Mouse (Mus musculus): ENCODE measurements around the gene Tcn2.
A peak's percentile ranks its signal among the peaks of the same experiment; 100 is the strongest.
"Not testable (repeated sequence)": the region's sequence is repeated elsewhere in the genome, so short reads cannot be mapped to it uniquely, and the experiment has no call there.

Tcn2 gene

GRCm38 (mm10) chr11:3931511-3932211 lies at the start of gene Tcn2:
TSS of gene Tcn2 (minus strand) at chr11:3932159.
- DNase-seq (ENCODE audit: low spot score in 2 of 2), result peak; percentile 82

GRCm38 (mm10) chr11:3981536-3981935 lies 49.6 kb upstream of the Tcn2 start:
- no peak for DNase-seq (ENCODE audit: low spot score in 2 of 2)

GRCm38 (mm10) chr11:3978421-3978820 lies 46.5 kb upstream of the Tcn2 start:
- no peak for DNase-seq (ENCODE audit: low spot score in 2 of 2)

- no peak for DNase-seq (ENCODE audit: low spot score in 2 of 2)
Measured at GRCm38 (mm10) chr11:3976678-3977077, 44.7 kb upstream of the Tcn2 start, which contains the start of gene 4930556J24Rik. TSS of gene 4930556J24Rik (minus strand) at chr11:3976778.

- DNase-seq (ENCODE audit: low spot score in 2 of 2), result peak; percentile 51 to 60
Measured at GRCm38 (mm10) chr11:3974311-3974710, 42.4 kb upstream of the Tcn2 start.

GRCm38 (mm10) chr11:3973081-3973480 lies 41.1 kb upstream of the Tcn2 start:
- peak in 1 of 2 experiments; percentile 15 for DNase-seq (ENCODE audit: low spot score in 2 of 2)

- no peak for DNase-seq (ENCODE audit: low spot score in 2 of 2)
Measured at GRCm38 (mm10) chr11:3970361-3970760, 38.4 kb upstream of the Tcn2 start.

- peak; percentile 31 to 42 for DNase-seq (ENCODE audit: low spot score in 2 of 2)
Measured at GRCm38 (mm10) chr11:3969837-3970236, 37.9 kb upstream of the Tcn2 start.

GRCm38 (mm10) chr11:3964416-3965172 lies 32.6 kb upstream of the Tcn2 start:
- peak in 1 of 2 experiments; percentile 17 for DNase-seq (ENCODE audit: low spot score in 2 of 2)

- DNase-seq (ENCODE audit: low spot score in 2 of 2), result peak; percentile 83 to 84
Measured at GRCm38 (mm10) chr11:3963610-3964415, 31.9 kb upstream of the Tcn2 start, which contains the start of gene Pes1. TSS of gene Pes1 (plus strand) at chr11:3963975.

GRCm38 (mm10) chr11:3963155-3963554 lies 31.2 kb upstream of the Tcn2 start:
- peak in 1 of 2 experiments; percentile 47 for DNase-seq (ENCODE audit: low spot score in 2 of 2)

- DNase-seq (ENCODE audit: low spot score in 2 of 2), result peak in 1 of 2 experiments; percentile 11
Measured at GRCm38 (mm10) chr11:3961761-3962160, 29.8 kb upstream of the Tcn2 start.

- DNase-seq (ENCODE audit: low spot score in 2 of 2), result no peak
Measured at GRCm38 (mm10) chr11:3960901-3961300, 28.9 kb upstream of the Tcn2 start.

- peak in 1 of 2 experiments; percentile 7 for DNase-seq (ENCODE audit: low spot score in 2 of 2)
Measured at GRCm38 (mm10) chr11:3955371-3955770, 23.4 kb upstream of the Tcn2 start.

- DNase-seq (ENCODE audit: low spot score in 2 of 2), result not testable (repeated sequence)
Measured at GRCm38 (mm10) chr11:3954876-3955275, 22.9 kb upstream of the Tcn2 start.

GRCm38 (mm10) chr11:3946386-3946785 lies 14.4 kb upstream of the Tcn2 start:
- peak in 1 of 2 experiments; percentile 2 for DNase-seq (ENCODE audit: low spot score in 2 of 2)

GRCm38 (mm10) chr11:3941371-3941770 lies 9.4 kb upstream of the Tcn2 start:
- DNase-seq (ENCODE audit: low spot score in 2 of 2), result peak in 1 of 2 experiments; percentile 2

- DNase-seq (ENCODE audit: low spot score in 2 of 2), result peak in 1 of 2 experiments; percentile 13
Measured at GRCm38 (mm10) chr11:3937321-3937874, 5.4 kb upstream of the Tcn2 start.

- DNase-seq (ENCODE audit: low spot score in 2 of 2), result peak in 1 of 2 experiments; percentile 14
Measured at GRCm38 (mm10) chr11:3936318-3936717, 4.4 kb upstream of the Tcn2 start.

GRCm38 (mm10) chr11:3935135-3935534 lies 3.2 kb upstream of the Tcn2 start:
- peak in 1 of 2 experiments; percentile 13 for DNase-seq (ENCODE audit: low spot score in 2 of 2)

- peak in 1 of 2 experiments; percentile 15 for DNase-seq (ENCODE audit: low spot score in 2 of 2)
Measured at GRCm38 (mm10) chr11:3933756-3934285, 1.9 kb upstream of the Tcn2 start.
